Mouse (Mus musculus) cerebellum, adult 2 months (tissue): ENCODE results near the gene Ryr3. TPM values are rescaled to one million over a fixed set of nuclear protein-coding genes. Genes with fewer than 3 reads are reported as not detected.

Experiments used
- DNase-seq, 2 experiments: peaks; one replicate each; pipeline ENCODE4 v3.0.0; 2021
- H3K27ac ChIP-seq: fragments of 200-500 bp; 2 replicates; pipeline ENCODE4 v1.5.1; 2012; ENCODE audit warnings: low read length, control low read depth, inconsistent platforms; ENCODE audit not compliant: insufficient read depth
- H3K27me3 ChIP-seq: fragments of 200-500 bp; 2 replicates; pipeline ENCODE4 v1.6.1; 2012; ENCODE audit warnings: inconsistent platforms, mild to moderate bottlenecking, low read length, moderate library complexity; ENCODE audit not compliant: control insufficient read depth, insufficient read depth
- H3K4me1 ChIP-seq: fragments of 200-500 bp; 2 replicates; pipeline ENCODE4 v1.6.1; 2011; ENCODE audit warnings: low read length; ENCODE audit not compliant: control insufficient read depth, insufficient read depth
- H3K4me3 ChIP-seq: fragments of 200-500 bp; replicated peaks from 2 replicates; pipeline ENCODE3; 2011; ENCODE audit warnings: mild to moderate bottlenecking, low read depth, low read length, control low read depth; ENCODE audit not compliant: insufficient read depth
- CTCF ChIP-seq: fragments of 200-500 bp; IDR thresholded peaks from 2 replicates; pipeline ENCODE4 v1.5.1; 2011; ENCODE audit warnings: low read depth, mild to moderate bottlenecking, control low read depth, low read length, moderate library complexity, borderline replicate concordance; ENCODE audit not compliant: insufficient read depth
- POLR2A ChIP-seq: fragments of 200-500 bp; IDR thresholded peaks from 2 replicates; pipeline ENCODE4 v1.6.1; 2011; ENCODE audit warnings: low read length, control low read depth, borderline replicate concordance; ENCODE audit not compliant: insufficient read depth
- WGBS: fragments of 180-500 bp; shearing (Covaris S2); methylation state at CpG from one replicate; pipeline ENCODE4 v1.1.7; 2018; 5-methylcytosine and 5-hydroxymethylcytosine counted together
- polyA plus RNA-seq: library from polyadenylated mRNA; depleted of rRNA; stranded (reverse); fragments of >200 nt; gene quantifications from 2 replicates; pipeline ENCODE4 v1.2.3, GENCODE M21; 2012

The Ryr3 gene
- polyA plus RNA-seq, 1 experiment, result 16.9 TPM

DNA sequence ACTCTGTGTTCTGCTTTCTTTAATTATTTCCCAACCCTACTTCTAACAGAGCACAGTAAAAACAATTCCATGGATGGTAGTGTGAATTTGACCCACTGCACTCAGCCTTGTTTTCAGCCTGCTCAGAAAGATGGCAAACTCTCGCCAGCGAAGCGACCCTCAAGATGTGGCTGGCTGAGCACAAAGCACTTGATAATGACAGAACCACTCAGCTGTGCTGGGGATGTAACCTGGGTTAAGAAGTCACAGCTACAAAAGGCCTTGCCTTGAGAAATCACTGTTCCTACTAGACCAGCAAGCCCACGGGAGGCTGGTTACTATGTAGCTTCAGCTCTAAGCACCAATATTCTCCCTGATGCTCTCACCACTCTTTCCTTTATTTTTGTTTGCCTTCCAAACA lies 140.5 kb downstream of the Ryr3 start:
- Histone ChIP-seq H3K4me1 (no peaks in the 10 kb centered on the region), H3K4me3 (no peak overlapping the region), H3K27me3 (no peaks in the 10 kb centered on the region), H3K27ac (no peak overlapping the region)
- DNase-seq, result no peak
- WGBS, result 81% methylated on average over 4 of the region's 4 CpGs
- TF ChIP-seq CTCF (no peak), POLR2A (no peak)

DNA sequence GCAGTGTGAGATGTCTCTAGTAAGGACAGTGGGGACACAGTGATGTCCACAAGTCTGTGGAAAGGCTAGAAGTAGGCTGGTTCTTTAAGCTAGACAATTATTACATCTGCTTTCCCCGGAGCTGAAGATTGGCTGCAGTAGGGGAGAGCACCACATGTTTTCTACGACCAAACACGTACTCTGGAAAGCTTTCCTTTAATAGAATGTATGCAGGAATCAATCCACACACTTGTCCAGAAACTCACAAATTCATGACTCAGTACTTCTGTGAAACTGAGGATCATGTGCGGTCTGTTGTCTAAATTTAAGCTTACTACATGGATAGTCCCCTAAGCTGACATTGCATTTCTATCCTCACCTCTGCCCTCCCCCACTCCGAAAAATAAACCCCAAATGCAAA lies 157.5 kb downstream of the Ryr3 start:
- no peaks in the 10 kb centered on the region; the same call in 1 of the 2 replicates for H3K27me3 ChIP-seq
- TF ChIP-seq POLR2A (no peak), CTCF (no peak)
- H3K4me3 ChIP-seq, result no peak overlapping the region
- no peaks in the 10 kb centered on the region for H3K4me1 ChIP-seq
- WGBS, result 89% methylated on average over 5 of the region's 5 CpGs
- no peak overlapping the region for H3K27ac ChIP-seq
- DNase-seq, result no peak

DNA sequence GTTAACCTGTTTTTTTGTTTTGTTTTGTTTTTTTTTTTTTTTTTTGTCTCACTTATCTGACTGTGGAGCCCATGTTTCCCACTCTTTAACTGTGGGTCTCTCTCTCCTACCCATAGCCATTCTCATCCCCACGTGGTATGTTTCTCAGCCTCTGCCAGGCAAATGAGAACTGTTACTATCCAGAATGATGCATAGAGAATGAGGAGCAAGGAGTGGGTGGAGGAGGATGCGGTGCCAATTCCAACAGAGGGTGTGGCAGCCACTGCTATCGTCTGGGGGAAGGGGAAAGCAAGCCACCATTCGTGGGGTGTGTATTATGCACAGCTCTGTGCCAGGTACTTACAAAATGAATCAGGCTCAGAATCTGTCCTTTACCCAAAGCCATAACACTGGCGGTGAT lies 158.0 kb downstream of the Ryr3 start:
- Histone ChIP-seq H3K27ac (no peak overlapping the region), H3K4me3 (no peak overlapping the region), H3K4me1 (no peaks in the 10 kb centered on the region), H3K27me3 (no peaks in the 10 kb centered on the region; the same call in 1 of the 2 replicates)
- 47% methylated on average over 5 of the region's 5 CpGs for WGBS
- TF ChIP-seq POLR2A (no peak), CTCF (no peak)
- no peak for DNase-seq

DNA sequence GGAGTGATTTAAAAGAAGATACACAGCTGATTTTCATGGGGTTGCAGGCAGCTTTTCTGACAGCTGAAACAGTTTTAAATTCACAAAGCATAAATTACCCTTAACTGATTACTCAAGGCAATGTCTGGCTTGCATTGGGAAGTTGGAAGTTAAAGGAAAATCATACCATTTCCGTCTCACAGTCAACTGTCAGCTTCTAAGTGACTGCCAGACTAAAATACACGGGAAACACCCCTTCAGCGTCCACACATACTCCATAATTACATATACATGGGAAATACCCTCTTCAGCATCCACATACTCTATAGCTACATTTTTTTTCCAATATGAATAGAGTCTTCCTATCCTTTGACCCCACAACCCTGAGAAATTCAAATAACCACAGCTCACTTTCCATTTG lies 158.8 kb downstream of the Ryr3 start:
- DNase-seq, result no peak
- no peaks in the 10 kb centered on the region for H3K4me1 ChIP-seq
- 78% methylated on average over 3 of the region's 3 CpGs for WGBS

DNA sequence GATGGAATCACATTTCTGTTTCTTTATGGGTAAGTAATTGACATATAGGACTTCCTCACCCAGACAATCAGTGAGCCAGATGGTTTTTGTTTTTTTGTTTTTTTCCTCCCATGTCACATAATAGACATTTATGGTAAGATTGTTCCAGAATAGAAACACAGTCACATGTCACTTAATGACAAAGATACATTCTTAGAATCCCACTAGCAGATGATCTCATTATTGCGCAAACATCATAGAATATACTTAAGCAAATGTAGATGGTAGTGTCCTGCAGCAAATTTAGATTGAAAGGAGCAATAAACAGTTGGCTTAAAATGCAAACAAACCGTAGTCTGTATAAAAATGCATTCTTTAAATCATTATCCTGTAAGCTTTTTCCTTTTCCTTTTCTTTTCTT lies 161.3 kb downstream of the Ryr3 start:
- Histone ChIP-seq H3K4me1 (no peaks in the 10 kb centered on the region), H3K4me3 (no peak overlapping the region), H3K27ac (no peak overlapping the region), H3K27me3 (no peaks in the 10 kb centered on the region; the same call in 1 of the 2 replicates)
- no peak for DNase-seq
- 97% methylated on average over 2 of the region's 2 CpGs for WGBS
- TF ChIP-seq CTCF (no peak), POLR2A (no peak)

More for the DNA sequence above, 158.8 kb downstream of the Ryr3 start:
- TF ChIP-seq POLR2A, result no peak
- TF ChIP-seq CTCF, result no peak
- H3K27ac ChIP-seq, result no peak overlapping the region
- H3K27me3 ChIP-seq, result no peaks in the 10 kb centered on the region; the same call in 1 of the 2 replicates
- H3K4me3 ChIP-seq, result no peak overlapping the region

DNA sequence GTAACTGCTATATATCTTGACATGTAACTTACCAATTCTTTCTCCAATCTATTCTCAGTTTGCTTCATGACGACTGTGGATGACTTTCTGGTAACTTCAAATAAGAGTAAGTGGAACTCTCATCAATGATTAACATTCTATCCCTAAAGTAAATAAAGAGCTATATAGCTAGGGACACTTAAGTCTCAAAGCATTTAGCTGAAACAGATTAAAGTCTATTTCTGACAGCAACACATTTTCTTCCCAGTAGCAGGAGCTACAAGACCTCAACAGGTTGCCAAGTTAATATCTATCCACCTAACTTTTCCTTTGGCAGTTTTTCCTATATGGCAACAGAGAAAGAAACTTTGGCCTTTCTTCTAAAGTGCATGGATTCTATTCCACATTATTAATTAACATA lies 167.1 kb downstream of the Ryr3 start:
- WGBS, result 89% methylated on average over 1 of the region's 1 CpGs
- TF ChIP-seq POLR2A (no peak), CTCF (no peak)
- no peak overlapping the region for H3K4me3 ChIP-seq
- H3K27ac ChIP-seq, result no peak overlapping the region
- DNase-seq, result no peak
- no peaks in the 10 kb centered on the region for H3K4me1 ChIP-seq
- H3K27me3 ChIP-seq, result no peaks in the 10 kb centered on the region

DNA sequence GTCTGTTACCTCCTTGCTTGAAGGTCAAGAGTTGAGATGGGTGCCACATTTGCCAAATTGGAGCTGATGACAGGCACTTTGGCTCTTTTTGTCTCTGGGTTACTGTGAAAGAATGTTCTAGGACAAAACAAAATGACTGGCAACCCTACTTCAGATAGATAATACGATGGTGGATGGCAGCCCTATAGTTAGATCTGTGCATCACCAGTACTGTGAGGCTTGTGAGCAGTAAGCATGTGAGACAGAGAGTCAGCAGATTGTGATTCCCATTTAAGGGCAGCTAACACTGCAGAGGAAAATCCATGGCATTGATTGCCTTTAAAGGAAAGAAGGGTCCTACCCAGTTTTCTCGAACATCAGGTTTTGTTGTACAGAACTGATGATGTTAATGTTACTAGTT lies 180.3 kb downstream of the Ryr3 start:
- no peaks in the 10 kb centered on the region for H3K4me1 ChIP-seq
- TF ChIP-seq POLR2A (no peak), CTCF (no peak)
- H3K27ac ChIP-seq, result no peak overlapping the region
- no peak for DNase-seq
- H3K27me3 ChIP-seq, result no peaks in the 10 kb centered on the region
- H3K4me3 ChIP-seq, result no peak overlapping the region
- 85% methylated on average over 2 of the region's 2 CpGs for WGBS

DNA sequence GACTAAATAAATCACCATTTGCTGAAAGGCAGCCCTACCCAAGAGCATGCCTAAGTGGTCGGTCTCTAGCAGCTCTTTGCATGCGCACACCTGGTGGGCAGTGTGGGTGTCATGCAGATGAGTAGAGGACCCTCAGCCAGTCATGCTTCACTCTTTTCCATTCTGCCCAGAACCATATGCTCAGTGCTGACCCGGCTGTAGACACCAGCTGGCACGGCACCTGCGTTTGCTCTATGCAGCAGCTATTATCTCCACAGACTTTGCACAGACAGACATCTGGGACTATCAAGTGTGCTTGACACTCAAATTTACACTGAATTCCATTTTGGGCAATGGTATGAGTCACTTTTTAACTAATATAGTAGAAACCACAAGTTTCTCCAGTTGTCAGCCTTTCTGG lies 186.2 kb downstream of the Ryr3 start:
- WGBS, result 51% methylated on average over 5 of the region's 5 CpGs
- no peak for TF ChIP-seq CTCF
- H3K4me3 ChIP-seq, result no peak overlapping the region
- DNase-seq, result no peak
- no peaks in the 10 kb centered on the region; the same call in 1 of the 2 replicates for H3K27me3 ChIP-seq
- no peaks in the 10 kb centered on the region for H3K4me1 ChIP-seq
- H3K27ac ChIP-seq, result no peak overlapping the region

DNA sequence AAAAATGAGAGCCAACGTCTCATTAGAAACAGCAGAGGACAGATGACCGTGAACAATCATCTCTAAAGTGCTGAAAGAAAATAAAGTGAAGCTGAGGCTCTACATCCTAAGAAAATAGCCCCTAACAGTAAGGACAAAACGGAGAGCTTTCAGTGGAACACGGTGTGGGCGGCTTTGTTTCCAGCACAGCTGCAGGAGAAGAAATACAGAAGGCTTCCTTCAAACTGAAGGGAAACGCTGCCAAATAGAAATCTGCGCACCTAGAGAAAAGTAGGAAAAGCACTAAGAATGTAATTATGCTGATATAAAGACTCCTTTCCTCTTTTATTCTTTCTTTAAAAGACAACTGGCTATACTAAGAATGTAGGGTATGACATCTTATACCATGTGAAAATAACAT lies 197.0 kb downstream of the Ryr3 start:
- Histone ChIP-seq H3K4me1 (peaks cover 7% of the 10 kb centered on the region), H3K4me3 (no peak overlapping the region), H3K27me3 (no peaks in the 10 kb centered on the region), H3K27ac (no peak overlapping the region)
- DNase-seq, result no peak
- no peak for TF ChIP-seq POLR2A
- no peak for TF ChIP-seq CTCF
- WGBS, result 69% methylated on average over 7 of the region's 7 CpGs
